Mouse (Mus musculus): ENCODE measurements at regions not wholly inside any gene's neighbourhood (a gene's known extent, or its start where the extent isn't known, plus 50 kb on each side); places are given as distances from the start of the nearest gene placed in this dataset.

- intact Hi-C loops (cut with DNase I), result no loop called here
- DNase-seq (ENCODE audit: extremely low spot score in 1 of 2, low spot score in 2 of 2), result no peak
Measured at GRCm38 (mm10) chr10:37079535-37079934, 59.2 kb downstream of the Marcks start.

GRCm38 (mm10) chr10:37078439-37078838 lies 60.3 kb downstream of the Marcks start:
- peak; percentile 50 to 91 for DNase-seq (ENCODE audit: extremely low spot score in 1 of 2, low spot score in 2 of 2)
- intact Hi-C loops (cut with DNase I), result no loop called here

GRCm38 (mm10) chr10:37077741-37078140 lies 61.0 kb downstream of the Marcks start:
- intact Hi-C loops (cut with DNase I), result no loop called here
- no peak for DNase-seq (ENCODE audit: extremely low spot score in 1 of 2, low spot score in 2 of 2)

GRCm38 (mm10) chr10:37072834-37073233 lies 65.9 kb downstream of the Marcks start:
- intact Hi-C loops (cut with DNase I), result loop anchor here (5.0 kb wide), 3 partner anchors 64 to 1774 kb away; partner anchors contain the start of gene Marcks
- DNase-seq (ENCODE audit: extremely low spot score in 1 of 2, low spot score in 2 of 2), result peak; percentile 32 to 79

GRCm38 (mm10) chr10:37072061-37072460 lies 66.7 kb downstream of the Marcks start:
- intact Hi-C loops (cut with DNase I), result loop anchor here (5.0 kb wide), 3 partner anchors 65 to 1775 kb away; partner anchors contain the start of gene Marcks
- DNase-seq (ENCODE audit: extremely low spot score in 1 of 2, low spot score in 2 of 2), result no peak

- intact Hi-C loops (cut with DNase I), result loop anchor here (5.0 kb wide), 3 partner anchors 66 to 1776 kb away; partner anchors contain the start of gene Marcks
- no peak for DNase-seq (ENCODE audit: extremely low spot score in 1 of 2, low spot score in 2 of 2)
Measured at GRCm38 (mm10) chr10:37071420-37071819, 67.3 kb downstream of the Marcks start.
